Comparison of ENCODE assay signal across 8 mouse cellular contexts in genomic region chr5:132542381-132543020, GRCm38 (mm10). TPM values are rescaled to one million over a fixed set of nuclear protein-coding genes. Genes with fewer than 3 reads are reported as not detected.
DNase-seq lines count a peak whose midpoint lies in the region; ATAC-seq and TF ChIP-seq lines count a peak whose summit lies in the region.

No protein-coding gene starts in this region.

- H3K4me2 ChIP-seq in forebrain, embryonic 14.5 days (ENCODE audit: low read length) = peak overlapping the region; percentile 72
- H3K4me2 ChIP-seq in hindbrain, postnatal 0 days (ENCODE audit: low read depth, low read length) = peak overlapping the region; percentile 72
- H3K4me2 ChIP-seq in liver, postnatal 0 days (ENCODE audit: low read depth, low read length) = peak overlapping the region; percentile 87

- TF ChIP-seq EP300 in liver, postnatal 0 days (IDR thresholded peaks at IDR 0.05; ENCODE audit: low read depth) = no peak

- H3K9ac ChIP-seq in liver, adult 2 months (ENCODE audit: low read depth, low read length) = peak overlapping the region; percentile 64
- peak overlapping the region; percentile 90 for H3K9ac ChIP-seq in forebrain, embryonic 14.5 days (ENCODE audit: low read length)
- peak overlapping the region; percentile 80 for H3K9ac ChIP-seq in hindbrain, postnatal 0 days (replicated peaks; ENCODE audit: low read length)
- peak overlapping the region; percentile 46 for H3K9ac ChIP-seq in liver, postnatal 0 days (replicated peaks)

- H3K36me3 ChIP-seq in liver, adult 2 months (ENCODE audit: control insufficient read depth, insufficient read depth, low read length) = no peaks in the 10 kb centered on the region
- H3K36me3 ChIP-seq in forebrain, embryonic 14.5 days (ENCODE audit: control insufficient read depth, insufficient read depth, low read length) = no peaks in the 10 kb centered on the region
- no peaks in the 10 kb centered on the region for H3K36me3 ChIP-seq in hindbrain, postnatal 0 days (ENCODE audit: insufficient read depth, low read length)
- H3K36me3 ChIP-seq in liver, postnatal 0 days (replicated peaks; ENCODE audit: insufficient read depth, low read length) = no peaks in the 10 kb centered on the region

- peaks cover 8% of the 10 kb centered on the region for H3K4me1 ChIP-seq in liver, adult 2 months (ENCODE audit: control insufficient read depth, insufficient read depth, low read length)
- H3K4me1 ChIP-seq in forebrain, embryonic 14.5 days (ENCODE audit: control insufficient read depth, insufficient read depth, low read length) = peaks cover 17% of the 10 kb centered on the region
- H3K4me1 ChIP-seq in hindbrain, postnatal 0 days (ENCODE audit: insufficient read depth, low read length) = peaks cover 12% of the 10 kb centered on the region
- H3K4me1 ChIP-seq in liver, postnatal 0 days (ENCODE audit: insufficient read depth) = peaks cover 5% of the 10 kb centered on the region; the same call in 1 of the 2 replicates

- peak overlapping the region; percentile 64 for H3K4me3 ChIP-seq in liver, adult 2 months (ENCODE audit: insufficient read depth, low read depth, low read length)
- H3K4me3 ChIP-seq in forebrain, embryonic 14.5 days (ENCODE audit: low read depth, low read length) = peak overlapping the region; percentile 82
- H3K4me3 ChIP-seq in hindbrain, postnatal 0 days (ENCODE audit: low read length) = peak overlapping the region; percentile 88
- H3K4me3 ChIP-seq in liver, postnatal 0 days (ENCODE audit: low read depth, low read length) = peak overlapping the region; percentile 62

- no peaks in the 10 kb centered on the region for H3K9me3 ChIP-seq in forebrain, embryonic 14.5 days (replicated peaks; ENCODE audit: control insufficient read depth, low read length)
- H3K9me3 ChIP-seq in hindbrain, postnatal 0 days (ENCODE audit: low read length) = no peaks in the 10 kb centered on the region
- no peaks in the 10 kb centered on the region for H3K9me3 ChIP-seq in liver, postnatal 0 days (ENCODE audit: low read length)

- DNase-seq in liver, adult 2 months (ENCODE audit: extremely low read depth, low read depth, low spot score) = no peak
- DNase-seq in liver = no peak
- DNase-seq in brain, embryonic 14.5 days (ENCODE audit: low read depth) = peak; percentile 75
- peak; percentile 74 for DNase-seq in forebrain, embryonic 14.5 days (ENCODE audit: low spot score)
- peak; percentile 62 for DNase-seq in hindbrain, postnatal 0 days (ENCODE audit: low spot score)
- no peak for DNase-seq in liver, postnatal 0 days
- DNase-seq in right cerebral cortex, postnatal 4 days = peak; percentile 27
- no peak for DNase-seq in urinary bladder, postnatal 10 days (ENCODE audit: low spot score)

- TF ChIP-seq POLR2A in liver, adult 2 months (IDR thresholded peaks at IDR 0.05; ENCODE audit: extremely low read depth, insufficient read depth, low read length) = no peak
- TF ChIP-seq POLR2A in brain, embryonic 14.5 days (IDR thresholded peaks at IDR 0.05; ENCODE audit: borderline replicate concordance, extremely low read depth, insufficient read depth, insufficient read length, poor library complexity, severe bottlenecking) = no peak

- no peaks in the 10 kb centered on the region for H3K79me2 ChIP-seq in liver, adult 2 months (ENCODE audit: control insufficient read depth, insufficient read depth, low read length)

- peak; percentile 23 for ATAC-seq in forebrain, embryonic 14.5 days
- ATAC-seq in hindbrain, postnatal 0 days = no peak; the same call in 1 of the 2 replicates
- peak; percentile 1; the same call in 1 of the 2 replicates for ATAC-seq in liver, postnatal 0 days

- no peak for TF ChIP-seq CTCF in liver, adult 2 months (IDR thresholded peaks at IDR 0.05; ENCODE audit: low read depth, low read length)
- TF ChIP-seq CTCF in brain, embryonic 14.5 days (IDR thresholded peaks at IDR 0.05; ENCODE audit: borderline replicate concordance, extremely low read depth, insufficient read depth, insufficient read length) = no peak
- TF ChIP-seq CTCF in hindbrain, postnatal 0 days (IDR thresholded peaks at IDR 0.05; ENCODE audit: low read depth) = no peak
- TF ChIP-seq CTCF in liver, postnatal 0 days (IDR thresholded peaks at IDR 0.05; ENCODE audit: low read depth) = no peak

- peaks cover 16% of the 10 kb centered on the region for H3K27me3 ChIP-seq in liver, adult 2 months (ENCODE audit: control insufficient read depth, insufficient read depth, low read length)
- no peaks in the 10 kb centered on the region for H3K27me3 ChIP-seq in forebrain, embryonic 14.5 days (replicated peaks; ENCODE audit: control insufficient read depth, insufficient read depth, low read length)
- no peaks in the 10 kb centered on the region for H3K27me3 ChIP-seq in hindbrain, postnatal 0 days (ENCODE audit: insufficient read depth, low read length)
- H3K27me3 ChIP-seq in liver, postnatal 0 days (ENCODE audit: insufficient read depth, low read length) = peaks cover 30% of the 10 kb centered on the region

- WGBS in liver, adult 2 months = 2% methylated on average over 28 of the region's 28 CpGs
- 1% methylated on average over 28 of the region's 28 CpGs for WGBS in forebrain, embryonic 14.5 days
- under 1% methylated on average over 28 of the region's 28 CpGs for WGBS in hindbrain, postnatal 0 days
- under 1% methylated on average over 28 of the region's 28 CpGs for WGBS in liver, postnatal 0 days (ENCODE audit: insufficient replicate concordance)

- no peak overlapping the region for H3K27ac ChIP-seq in liver, adult 2 months (replicated peaks; ENCODE audit: insufficient read depth, low read depth, low read length)
- peak overlapping the region; percentile 92 for H3K27ac ChIP-seq in forebrain, embryonic 14.5 days (ENCODE audit: low read depth, low read length)
- peak overlapping the region; percentile 83 for H3K27ac ChIP-seq in hindbrain, postnatal 0 days
- H3K27ac ChIP-seq in liver, postnatal 0 days (ENCODE audit: low read depth) = 0 out of 2 replicates have a peak overlapping the region, but pooled peaks have one; percentile 48

RNA-seq across cellular contexts. Expression of gene Auts2, which starts 0.6 kb away (rescaled TPM):
- 0.37 and 0.60 TPM in 2 replicates for total RNA-seq in liver, adult 2 months (2014; rRNA removed)
- 0.35 and 0.51 TPM in 2 replicates for polyA plus RNA-seq in liver, adult 2 months (2012; rRNA removed)
- polyA plus RNA-seq in brain, embryonic 14.5 days (2012; rRNA removed) = 91.8 and 122 TPM in 2 replicates
- 34.5 and 52.0 TPM in 2 replicates for polyA plus RNA-seq in forebrain, embryonic 14.5 days (2014; fragmentation: Nextera tagmentation; extraction: Ambion mirVana)
- 48.3 and 54.9 TPM in 2 replicates for total RNA-seq in hindbrain, postnatal 0 days (2014; rRNA removed)
- 35.2 and 39.3 TPM in 2 replicates for polyA plus RNA-seq in hindbrain, postnatal 0 days (2015; fragmentation: Nextera tagmentation; extraction: Ambion mirVana)
- 0.96 and 1.0 TPM in 2 replicates for polyA plus RNA-seq in liver, postnatal 0 days (2015; fragmentation: Nextera tagmentation; extraction: Ambion mirVana)

Comparison
In these comparisons a context has a peak if more than half of its experiments do, and no peak if none do; other contexts are left out.
1. DNase-seq: peak in brain, embryonic 14.5 days (single experiment), forebrain, embryonic 14.5 days (single experiment), hindbrain, postnatal 0 days (single experiment) and right cerebral cortex, postnatal 4 days (single experiment); none in liver, adult 2 months (single experiment), liver (single experiment), liver, postnatal 0 days (single experiment) and urinary bladder, postnatal 10 days (single experiment).
2. RNA of gene Auts2, which starts 0.6 kb away (polyA plus RNA-seq): 91.8 to 122 TPM in brain, embryonic 14.5 days, 35.2 to 39.3 TPM in hindbrain, postnatal 0 days and 34.5 to 52.0 TPM in forebrain, embryonic 14.5 days; 0.96 to 1.0 TPM in liver, postnatal 0 days and 0.35 to 0.51 TPM in liver, adult 2 months; every median in the first group is over 10 times any median in the second.
3. Peak in every context shown above with its lines, with median percentiles within 50 percentile points of each other: H3K4me3 ChIP-seq, H3K9ac ChIP-seq and H3K4me2 ChIP-seq.